Mouse (Mus musculus) heart, adult 2 months (tissue): Measurements from ENCODE around the gene Suds3.

Experiments
- CTCF ChIP-seq: fragments of 200-600 bp; IDR thresholded peaks from 2 replicates; pipeline ENCODE4 v1.8.1; 2022; ENCODE audit warnings: antibody characterized with exemption, mild to moderate bottlenecking, moderate library complexity
- EP300 ChIP-seq: fragments of 200-500 bp; IDR thresholded peaks from 2 replicates; pipeline ENCODE4 v1.6.1; 2011; ENCODE audit warnings: low read depth, low read length, control low read depth; ENCODE audit not compliant: insufficient read depth
- POLR2A ChIP-seq: fragments of 200-500 bp; IDR thresholded peaks from 2 replicates; pipeline ENCODE4 v1.6.1; 2011; ENCODE audit warnings: mild to moderate bottlenecking, low read depth, low read length, control low read depth; ENCODE audit not compliant: insufficient read depth

DNA sequence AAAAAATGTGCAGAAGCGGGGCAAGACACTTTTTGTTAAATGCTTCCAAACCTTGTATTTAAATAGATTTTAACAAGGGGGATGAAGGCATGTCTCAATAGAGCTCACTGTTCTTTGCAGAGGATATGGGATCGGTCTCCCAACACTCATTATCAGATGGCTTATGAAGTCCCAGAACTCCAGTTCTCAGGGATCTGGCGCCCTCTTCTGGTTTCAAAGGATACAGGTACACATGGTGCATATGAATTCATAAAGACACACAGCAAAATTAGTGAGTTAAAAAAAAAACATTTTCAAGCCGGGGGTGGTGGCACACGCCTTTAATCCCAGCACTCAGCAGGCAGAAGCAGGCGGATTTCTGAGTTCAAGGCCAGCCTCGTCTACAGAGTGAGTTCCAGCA lies 2.6 kb downstream of the Suds3 start:
- TF ChIP-seq CTCF (peak; percentile 51), EP300 (no peak), POLR2A (no peak)
